Mouse (Mus musculus): Measurements from ENCODE around the gene Lhfpl4. TPM values are rescaled to one million over a fixed set of nuclear protein-coding genes. Genes with fewer than 3 reads are reported as not detected.

The Lhfpl4 gene
- total and polyA plus RNA-seq, 3 experiments: 0.19 to 7.7 TPM; not detected in 1

DNA sequence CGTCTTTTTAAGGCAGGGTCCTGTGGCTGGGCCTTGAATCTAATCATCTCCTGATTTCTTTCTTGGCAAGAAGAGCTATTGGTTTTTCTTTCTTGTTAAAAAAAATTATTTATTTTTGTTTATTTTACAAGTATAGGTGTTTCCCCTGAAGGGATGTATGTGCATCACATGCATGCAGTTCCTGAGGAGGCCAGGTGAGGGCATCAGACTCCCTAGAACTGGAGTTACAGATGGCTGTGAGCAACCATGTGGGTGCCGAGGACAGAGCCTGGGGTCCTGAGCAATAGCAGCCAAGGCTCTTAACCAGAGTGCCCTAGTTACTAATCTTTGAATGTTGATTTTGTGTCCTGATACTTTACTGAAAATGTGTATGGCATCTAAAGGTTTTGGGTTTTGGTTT is 21.1 kb upstream of the Lhfpl4 start:
- H3K9ac ChIP-seq (ENCODE audit: control insufficient read depth, low read depth, low read length, poor library complexity, severe bottlenecking): no peak overlapping the region
- no peaks in the 10 kb centered on the region for H3K79me2 ChIP-seq (ENCODE audit: control insufficient read depth, insufficient read depth, low read length, poor library complexity)
- H3K27me3 ChIP-seq (ENCODE audit: control insufficient read depth in 1 of 2, insufficient read depth in 2 of 2, low read length in 2 of 2): no peaks in the 10 kb centered on the region; a peak in 1 of 4 replicates
- TF ChIP-seq USF2 (IDR thresholded peaks at IDR 0.05; ENCODE audit: borderline replicate concordance in 1 of 2, insufficient read depth in 1 of 2, low read depth in 1 of 2, low read length in 2 of 2): no peak
- TF ChIP-seq TAL1 (IDR thresholded peaks at IDR 0.05; ENCODE audit: low read length): no peak
- TF ChIP-seq EP300 (IDR thresholded peaks at IDR 0.05; ENCODE audit: low read depth in 1 of 2, low read length in 2 of 2): no peak
- TF ChIP-seq ETS1 (IDR thresholded peaks at IDR 0.05; ENCODE audit: low read depth, low read length): no peak
- TF ChIP-seq MAZ (IDR thresholded peaks at IDR 0.05; ENCODE audit: low read depth, low read length): no peak
- no peak for TF ChIP-seq E2F4 (IDR thresholded peaks at IDR 0.05; ENCODE audit: borderline replicate concordance, low read depth, low read length)
- TF ChIP-seq USF1 (IDR thresholded peaks at IDR 0.05; ENCODE audit: low read depth, low read length): no peak
- no peak for TF ChIP-seq CHD1 (IDR thresholded peaks at IDR 0.05; ENCODE audit: low read depth, low read length)
- no peak for TF ChIP-seq GATA1 (IDR thresholded peaks at IDR 0.05; ENCODE audit: low read depth, low read length)
- no peak for TF ChIP-seq POLR2AphosphoS2 (IDR thresholded peaks at IDR 0.05; ENCODE audit: low read length)
- no peak for TF ChIP-seq CHD2 (IDR thresholded peaks at IDR 0.05; ENCODE audit: low read length)
- TF ChIP-seq ELF1 (IDR thresholded peaks at IDR 0.05; ENCODE audit: low read depth, low read length): no peak
- no peak for TF ChIP-seq SMC3 (IDR thresholded peaks at IDR 0.05; ENCODE audit: low read depth, low read length)
- no peak for TF ChIP-seq MAFK (IDR thresholded peaks at IDR 0.05; ENCODE audit: borderline replicate concordance, low read depth, low read length)
- TF ChIP-seq MXI1 (IDR thresholded peaks at IDR 0.05; ENCODE audit: low read depth, low read length): no peak
- TF ChIP-seq MYB (IDR thresholded peaks at IDR 0.05; ENCODE audit: low read depth, low read length): no peak
- TF ChIP-seq ZNF384 (IDR thresholded peaks at IDR 0.05; ENCODE audit: low read depth, low read length): no peak
- no peak for TF ChIP-seq UBTF (IDR thresholded peaks at IDR 0.05; ENCODE audit: borderline replicate concordance, insufficient read depth, low read depth, low read length)
- TF ChIP-seq TBP (IDR thresholded peaks at IDR 0.05; ENCODE audit: low read depth, low read length): no peak
- no peaks in the 10 kb centered on the region for H3K9me3 ChIP-seq (replicated peaks; ENCODE audit: insufficient read depth, low read length)
- H3K36me3 ChIP-seq (ENCODE audit: control insufficient read depth in 1 of 2, insufficient read depth in 2 of 2, low read length in 2 of 2): no peaks in the 10 kb centered on the region
- no peaks in the 10 kb centered on the region for H3K4me1 ChIP-seq (ENCODE audit: control insufficient read depth in 1 of 2, insufficient read depth in 2 of 2, low read length in 2 of 2)
- H3K4me3 ChIP-seq (ENCODE audit: control insufficient read depth in 1 of 2, insufficient read depth in 1 of 2, low read depth in 2 of 2, low read length in 2 of 2): no peak overlapping the region
- H3K27ac ChIP-seq (ENCODE audit: control insufficient read depth, low read depth, low read length): no peak overlapping the region
- no peak for DNase-seq (ENCODE audit: low read depth, low spot score)

DNA sequence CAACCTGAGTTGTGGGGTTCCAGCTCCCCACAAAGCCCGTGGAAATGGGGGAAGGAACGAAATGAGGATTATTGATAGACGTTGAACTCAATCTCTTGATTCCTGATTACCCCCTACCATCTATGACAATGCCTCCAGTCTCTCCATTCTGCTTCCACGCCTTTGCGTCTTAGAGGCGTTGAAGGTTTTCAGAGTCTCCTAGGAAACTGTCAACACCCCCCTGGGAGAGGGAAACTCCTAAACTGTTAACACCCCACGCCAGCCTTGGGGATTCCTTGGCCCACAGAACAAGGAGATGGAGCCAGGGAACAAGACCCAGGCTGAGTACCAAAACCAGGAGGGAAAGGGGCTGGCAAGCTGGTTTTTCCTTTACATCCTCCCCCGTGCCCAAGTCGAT is 410 bp upstream of the Lhfpl4 start:
- Histone ChIP-seq H3K27ac (ENCODE audit: control insufficient read depth, low read depth, low read length) (no peak overlapping the region), H3K9me3 (replicated peaks; ENCODE audit: insufficient read depth, low read length) (no peaks in the 10 kb centered on the region), H3K79me2 (ENCODE audit: control insufficient read depth, insufficient read depth, low read length, poor library complexity) (no peaks in the 10 kb centered on the region), H3K4me3 (ENCODE audit: control insufficient read depth in 1 of 2, insufficient read depth in 1 of 2, low read depth in 2 of 2, low read length in 2 of 2) (no peak overlapping the region), H3K4me1 (ENCODE audit: control insufficient read depth in 1 of 2, insufficient read depth in 2 of 2, low read length in 2 of 2) (no peaks in the 10 kb centered on the region), H3K9ac (ENCODE audit: control insufficient read depth, low read depth, low read length, poor library complexity, severe bottlenecking) (no peak overlapping the region), H3K36me3 (ENCODE audit: control insufficient read depth in 1 of 2, insufficient read depth in 2 of 2, low read length in 2 of 2) (no peaks in the 10 kb centered on the region), H3K27me3 (ENCODE audit: control insufficient read depth in 1 of 2, insufficient read depth in 2 of 2, low read length in 2 of 2) (peaks cover 2 to 7% of the 10 kb centered on the region in 2 experiments; a peak in 3 of 4 replicates)
- DNase-seq (ENCODE audit: low read depth, low spot score): no peak
- no peak for TF ChIP-seq KAT2A (conservative IDR thresholded peaks at IDR 0.05; ENCODE audit: low read depth, low read length)
- TF ChIP-seq SIN3A (IDR thresholded peaks at IDR 0.05; ENCODE audit: low read length): no peak
- no peak for TF ChIP-seq ETS1 (IDR thresholded peaks at IDR 0.05; ENCODE audit: low read depth, low read length)
- TF ChIP-seq CHD1 (IDR thresholded peaks at IDR 0.05; ENCODE audit: low read depth, low read length): no peak
- TF ChIP-seq E2F4 (IDR thresholded peaks at IDR 0.05; ENCODE audit: borderline replicate concordance, low read depth, low read length): no peak
- no peak for TF ChIP-seq HCFC1 (IDR thresholded peaks at IDR 0.05; ENCODE audit: low read depth, low read length)
- no peak for TF ChIP-seq TAL1 (IDR thresholded peaks at IDR 0.05; ENCODE audit: low read length)
- TF ChIP-seq MAZ (IDR thresholded peaks at IDR 0.05; ENCODE audit: low read depth, low read length): no peak
- no peak for TF ChIP-seq ZMIZ1 (IDR thresholded peaks at IDR 0.05; ENCODE audit: low read depth, low read length)
- TF ChIP-seq USF1 (IDR thresholded peaks at IDR 0.05; ENCODE audit: low read depth, low read length): no peak

Data from MEL (cell line).